Mouse (Mus musculus) embryonic facial prominence, embryonic 11.5 days (tissue): Measurements from ENCODE around the gene Gmip. TPM values are rescaled to one million over a fixed set of nuclear protein-coding genes. Genes with fewer than 3 reads are reported as not detected.

ENCODE experiments used
- ATAC-seq: fragments of 200-750 bp; cut with Nextera tagmentation; replicated peaks from 2 replicates; pipeline ENCODE4 v1.8.0; 2017; ENCODE audit warnings: low read depth; ENCODE audit not compliant: insufficient number of reproducible peaks, low FRiP score, low TSS enrichment
- DNase-seq: peaks from one replicate; pipeline ENCODE4 v3.0.0-alpha.2; 2015; ENCODE audit warnings: low spot score
- H3K27ac ChIP-seq: fragments of 300-500 bp; sonication (generic); replicated peaks from 2 replicates; pipeline ENCODE4 v1.5.1; 2014; ENCODE audit warnings: mild to moderate bottlenecking, low read depth, low read length, control low read depth
- H3K27me3 ChIP-seq: fragments of 300-500 bp; sonication (generic); 2 replicates; pipeline ENCODE4 v1.6.1; 2014; ENCODE audit warnings: mild to moderate bottlenecking, low read length, moderate library complexity, mixed read lengths; ENCODE audit not compliant: control insufficient read depth, insufficient read depth
- H3K36me3 ChIP-seq: fragments of 300-500 bp; sonication (generic); replicated peaks from 2 replicates; pipeline ENCODE4 v1.6.1; 2014; ENCODE audit warnings: low read depth, mild to moderate bottlenecking, low read length, moderate library complexity, mixed read lengths; ENCODE audit not compliant: control insufficient read depth, insufficient read depth
- H3K4me1 ChIP-seq: fragments of 300-500 bp; sonication (generic); 2 replicates; pipeline ENCODE4 v1.6.1; 2014; ENCODE audit warnings: low read length, mixed read lengths; ENCODE audit not compliant: control insufficient read depth, insufficient read depth
- H3K4me2 ChIP-seq: fragments of 300-500 bp; sonication (generic); 2 replicates; pipeline ENCODE4 v1.6.1; 2014; ENCODE audit warnings: low read depth, mild to moderate bottlenecking, control low read depth, low read length, moderate library complexity
- H3K4me3 ChIP-seq: fragments of 300-500 bp; sonication (generic); 2 replicates; pipeline ENCODE4 v1.5.1; 2014; ENCODE audit warnings: low read depth, low read length, control low read depth
- H3K9ac ChIP-seq: fragments of 300-500 bp; sonication (generic); replicated peaks from 2 replicates; pipeline ENCODE4 v1.6.1; 2014; ENCODE audit warnings: mild to moderate bottlenecking, control low read depth, low read length
- H3K9me3 ChIP-seq: fragments of 300-500 bp; sonication (generic); replicated peaks from 2 replicates; pipeline ENCODE4 v1.6.1; 2016; ENCODE audit warnings: mild to moderate bottlenecking, low read length, inconsistent platforms, mixed read lengths; ENCODE audit not compliant: control insufficient read depth
- WGBS: fragments of 180-500 bp; shearing (Covaris S2); extraction: QIAGEN DNeasy Blood & Tissue Kit; methylation state at CpG from one replicate; pipeline ENCODE4 v1.1.7; 2014; 5-methylcytosine and 5-hydroxymethylcytosine counted together
- polyA plus RNA-seq: library from polyadenylated mRNA; unstranded; fragments of >200 nt; fragmentation: Nextera tagmentation; extraction: Ambion mirVana; gene quantifications from 2 replicates; pipeline ENCODE4 v1.2.1, GENCODE M21; 2014

Gene Gmip
- polyA plus RNA-seq, 1 experiment from 2014 or later: 4.4 TPM

DNA sequence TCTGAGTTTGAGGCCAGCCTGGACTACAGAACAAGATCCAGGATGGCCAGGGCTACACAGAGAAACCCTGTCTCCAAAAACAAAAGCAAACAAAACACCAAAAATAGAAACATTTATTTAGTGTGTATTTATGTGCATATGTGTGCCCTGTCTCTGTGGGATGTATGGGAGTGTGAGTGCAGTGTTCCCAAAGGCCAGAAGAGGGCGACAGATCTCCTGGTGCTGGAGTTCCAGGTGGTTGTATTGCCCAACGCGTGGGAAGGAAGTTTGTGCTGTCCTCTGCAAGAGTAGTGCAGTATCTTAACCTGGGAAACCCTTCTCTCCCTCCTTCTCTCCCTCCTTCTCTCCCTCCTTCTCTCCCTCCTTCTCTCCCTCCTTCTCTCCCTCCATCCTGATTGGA is 41.4 kb downstream of the Gmip start:
- no peaks in the 10 kb centered on the region for H3K27me3 ChIP-seq
- no peak overlapping the region for H3K4me3 ChIP-seq
- 35% methylated on average over 3 of the region's 3 CpGs for WGBS
- H3K4me2 ChIP-seq: no peak overlapping the region
- H3K9me3 ChIP-seq: no peaks in the 10 kb centered on the region
- ATAC-seq: no peak
- H3K4me1 ChIP-seq: no peaks in the 10 kb centered on the region
- no peaks in the 10 kb centered on the region for H3K36me3 ChIP-seq
- no peak overlapping the region for H3K27ac ChIP-seq
- no peak overlapping the region for H3K9ac ChIP-seq
- no peak for DNase-seq

GRCm38 (mm10) chr8:69850926-69851506 is 42.5 kb downstream of the Gmip start:
- H3K27ac ChIP-seq: no peak overlapping the region
- H3K9ac ChIP-seq: no peak overlapping the region
- DNase-seq (no peak), ATAC-seq (no peak)
- no peaks in the 10 kb centered on the region for H3K9me3 ChIP-seq
- H3K4me3 ChIP-seq: no peak overlapping the region
- H3K27me3 ChIP-seq: no peaks in the 10 kb centered on the region
- no peaks in the 10 kb centered on the region for H3K36me3 ChIP-seq
- WGBS: 80% methylated on average over 7 of the region's 7 CpGs
- no peaks in the 10 kb centered on the region for H3K4me1 ChIP-seq
- no peak overlapping the region for H3K4me2 ChIP-seq

DNA sequence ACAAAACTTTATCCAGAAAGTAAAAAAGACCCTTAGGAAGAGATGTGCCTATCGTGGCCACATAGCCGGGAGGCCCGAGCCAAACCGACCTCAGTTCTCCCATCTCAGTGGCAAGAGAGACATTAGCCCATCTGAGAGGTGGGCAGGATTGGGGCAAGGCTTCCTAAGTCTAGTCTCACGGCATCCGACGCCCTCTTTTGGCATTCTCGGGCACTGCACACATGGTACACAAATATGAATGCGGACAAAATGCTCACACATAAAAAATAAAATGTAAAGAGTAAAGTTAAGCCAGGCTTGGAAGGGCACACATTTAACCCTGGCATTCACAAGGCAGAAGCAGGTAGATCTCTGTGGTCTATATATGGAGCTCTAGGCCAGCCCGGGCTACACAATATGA is 45.4 kb downstream of the Gmip start:
- DNase-seq (no peak), ATAC-seq (no peak)
- H3K36me3 ChIP-seq: no peaks in the 10 kb centered on the region
- 89% methylated on average over 10 of the region's 10 CpGs for WGBS
- H3K4me2 ChIP-seq: no peak overlapping the region
- H3K4me3 ChIP-seq: no peak overlapping the region
- H3K9ac ChIP-seq: no peak overlapping the region
- H3K4me1 ChIP-seq: no peaks in the 10 kb centered on the region
- H3K27ac ChIP-seq: no peak overlapping the region
- no peaks in the 10 kb centered on the region for H3K27me3 ChIP-seq
- no peaks in the 10 kb centered on the region for H3K9me3 ChIP-seq

- Histone ChIP-seq H3K4me2 (no peak overlapping the region), H3K36me3 (no peaks in the 10 kb centered on the region), H3K9ac (no peak overlapping the region), H3K9me3 (no peaks in the 10 kb centered on the region), H3K4me3 (no peak overlapping the region), H3K4me1 (no peaks in the 10 kb centered on the region), H3K27ac (no peak overlapping the region), H3K27me3 (no peaks in the 10 kb centered on the region)
- 51% methylated on average over 4 of the region's 4 CpGs for WGBS
- DNase-seq: no peak
- ATAC-seq: no peak
Observed at GRCm38 (mm10) chr8:69860807-69861206, 52.3 kb downstream of the Gmip start.

DNA sequence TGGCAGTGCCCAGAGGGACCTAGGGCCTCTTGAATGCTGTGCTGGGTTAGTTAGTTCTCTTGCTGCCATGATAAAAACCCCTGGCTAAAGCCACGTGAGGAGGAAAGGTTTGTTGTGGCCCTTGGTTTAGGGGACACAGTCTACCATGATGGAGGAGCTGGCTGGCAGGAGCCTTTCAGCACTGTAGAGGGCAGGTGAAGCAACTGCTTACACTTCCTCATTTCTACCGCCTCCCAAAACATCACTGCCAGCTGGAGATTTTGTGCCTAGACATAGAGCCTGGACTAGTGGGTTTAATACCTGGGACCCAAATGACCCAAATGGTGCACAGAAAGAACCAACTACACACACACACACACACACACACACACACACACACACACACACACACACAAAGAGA is 52.8 kb downstream of the Gmip start:
- no peak overlapping the region for H3K9ac ChIP-seq
- H3K4me2 ChIP-seq: no peak overlapping the region
- H3K4me3 ChIP-seq: no peak overlapping the region
- H3K27me3 ChIP-seq: no peaks in the 10 kb centered on the region
- DNase-seq (no peak), ATAC-seq (no peak)
- H3K4me1 ChIP-seq: no peaks in the 10 kb centered on the region
- no peak overlapping the region for H3K27ac ChIP-seq
- H3K36me3 ChIP-seq: no peaks in the 10 kb centered on the region
- 60% methylated on average over 2 of the region's 2 CpGs for WGBS
- H3K9me3 ChIP-seq: no peaks in the 10 kb centered on the region

DNA sequence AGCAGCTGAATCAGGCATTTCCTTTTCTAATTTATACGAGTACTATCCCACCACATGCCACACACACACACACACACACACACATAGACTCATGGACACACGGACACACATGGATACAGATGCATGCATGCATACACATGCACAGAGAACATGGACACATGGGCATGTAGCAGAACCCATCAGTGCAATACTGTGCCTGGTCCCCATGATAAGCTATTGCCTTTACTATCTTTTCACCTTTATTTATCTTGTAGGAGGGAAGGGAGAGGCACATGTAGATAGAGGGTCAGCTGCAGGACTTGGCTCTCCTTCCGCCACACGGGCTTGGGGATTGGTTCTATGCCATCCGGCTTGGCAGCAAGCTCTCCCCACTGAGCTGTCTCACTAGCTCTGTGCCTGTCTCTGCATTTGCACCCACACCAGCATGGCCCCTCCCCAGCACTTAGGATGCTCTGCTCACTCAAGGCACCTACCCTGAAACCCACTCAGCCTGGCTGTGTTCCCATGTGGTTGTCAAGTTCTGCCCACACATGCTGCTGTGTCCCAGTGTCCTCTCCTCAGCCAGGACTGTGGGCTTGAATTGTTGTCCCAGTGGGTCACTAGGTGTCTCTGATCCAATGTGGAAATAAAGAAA is 55.0 kb downstream of the Gmip start:
- no peak for ATAC-seq
- 90% methylated on average over 5 of the region's 5 CpGs for WGBS
- no peaks in the 10 kb centered on the region for H3K27me3 ChIP-seq

DNA sequence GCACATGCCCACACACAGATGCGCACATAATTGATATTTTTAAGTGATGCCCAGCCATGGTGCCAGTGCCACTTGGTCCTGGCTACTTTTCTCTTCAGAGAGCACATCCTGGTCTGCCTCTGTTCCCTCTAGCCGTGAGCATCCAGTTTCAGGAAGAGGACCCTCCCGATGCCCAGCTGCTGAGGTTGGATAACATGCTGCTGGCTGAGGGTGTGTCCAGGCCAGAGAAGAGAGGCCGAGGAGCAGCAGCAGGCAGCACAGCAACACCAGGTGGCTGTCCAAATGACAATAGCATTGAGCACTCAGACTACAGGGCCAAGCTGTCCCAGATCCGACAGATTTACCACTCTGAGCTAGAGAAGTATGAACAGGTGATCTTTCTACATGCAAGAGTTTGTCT is 55.7 kb downstream of the Gmip start:
- no peaks in the 10 kb centered on the region for H3K27me3 ChIP-seq

More for the DNA sequence above, 55.0 kb downstream of the Gmip start:
- Histone ChIP-seq H3K36me3 (no peaks in the 10 kb centered on the region), H3K9me3 (no peaks in the 10 kb centered on the region), H3K4me1 (no peaks in the 10 kb centered on the region), H3K4me2 (no peak overlapping the region), H3K9ac (no peak overlapping the region), H3K4me3 (no peak overlapping the region), H3K27ac (no peak overlapping the region)
- DNase-seq: no peak

DNA sequence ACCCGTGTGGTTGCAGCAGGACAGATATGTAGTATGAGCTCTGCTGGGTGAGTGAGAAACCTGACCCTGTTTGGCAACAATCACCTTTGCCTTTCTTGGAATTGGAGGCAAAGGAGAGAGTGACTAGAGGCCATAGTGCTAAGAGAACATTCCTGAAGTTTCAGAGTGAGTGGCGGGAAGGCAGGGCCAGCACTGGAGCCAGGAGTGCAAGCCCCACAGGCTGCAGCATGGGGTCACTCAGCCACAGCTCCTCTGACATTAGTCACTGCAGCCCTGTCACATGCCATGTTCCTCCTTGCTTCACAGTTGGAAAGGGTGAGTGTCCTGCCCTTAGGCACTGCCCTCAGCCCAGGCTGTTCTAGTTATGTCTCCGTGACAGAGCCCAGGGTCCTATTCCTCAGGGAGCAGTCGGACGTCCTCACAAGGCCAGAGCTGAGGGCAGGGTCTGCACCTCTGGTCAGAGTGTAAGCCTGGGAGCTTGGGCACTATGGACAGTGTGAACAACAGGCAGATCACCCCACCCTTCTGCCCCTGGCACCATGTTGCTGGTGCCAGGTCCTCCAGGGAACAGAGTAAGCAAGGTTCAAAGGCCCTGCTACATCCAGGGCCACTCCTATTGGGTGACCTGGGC is 59.3 kb downstream of the Gmip start:
- Histone ChIP-seq H3K27me3 (no peaks in the 10 kb centered on the region), H3K9ac (no peak overlapping the region), H3K27ac (no peak overlapping the region), H3K4me1 (no peaks in the 10 kb centered on the region), H3K4me3 (no peak overlapping the region), H3K9me3 (no peaks in the 10 kb centered on the region), H3K36me3 (no peaks in the 10 kb centered on the region), H3K4me2 (no peak overlapping the region)
- WGBS: 58% methylated on average over 5 of the region's 5 CpGs
- ATAC-seq (no peak), DNase-seq (no peak)

More for the DNA sequence above, 55.7 kb downstream of the Gmip start:
- H3K9me3 ChIP-seq: no peaks in the 10 kb centered on the region
- no peaks in the 10 kb centered on the region for H3K36me3 ChIP-seq
- no peaks in the 10 kb centered on the region for H3K4me1 ChIP-seq
- ATAC-seq (no peak), DNase-seq (no peak)
- H3K4me2 ChIP-seq: no peak overlapping the region
- no peak overlapping the region for H3K9ac ChIP-seq
- no peak overlapping the region for H3K4me3 ChIP-seq
- WGBS: 70% methylated on average over 5 of the region's 5 CpGs
- H3K27ac ChIP-seq: no peak overlapping the region
